Mouse (Mus musculus) heart, embryonic 16.5 days (tissue): ENCODE data around the gene Cfap73. TPM values are rescaled to one million over a fixed set of nuclear protein-coding genes. Genes with fewer than 3 reads are reported as not detected.

Experiments used
- polyA plus RNA-seq: library from polyadenylated mRNA; unstranded; fragments of >200 nt; fragmentation: Nextera tagmentation; extraction: Ambion mirVana; gene quantifications from 2 replicates; pipeline ENCODE4 v1.2.1, GENCODE M21; 2015

Cfap73 gene
- polyA plus RNA-seq, 1 experiment from 2014 or later = not detected

Other genes starting within 250 kb of the Cfap73 start
- not detected in 2 replicates for gene Lhx5, start 202.5 kb downstream of the Cfap73 start, polyA plus RNA-seq
- gene Sdsl, start 161.4 kb downstream of the Cfap73 start, polyA plus RNA-seq = 18.1 TPM in 2 replicates
- gene Sds, start 157.7 kb downstream of the Cfap73 start, polyA plus RNA-seq = 0.56 TPM in 1 of 2 replicates, not detected in the other
- 43.3 and 44.1 TPM in 2 replicates for gene Plbd2, start 130.6 kb downstream of the Cfap73 start, polyA plus RNA-seq
- 3.5 and 4.3 TPM in 2 replicates for gene Slc8b1, start 123.1 kb downstream of the Cfap73 start, polyA plus RNA-seq
- gene Tpcn1, start 45.6 kb downstream of the Cfap73 start, polyA plus RNA-seq = 14.5 TPM in 2 replicates
- 0.36 and 0.42 TPM in 2 replicates for gene Iqcd, start 45.2 kb downstream of the Cfap73 start, polyA plus RNA-seq
- gene Rita1, start 21.6 kb downstream of the Cfap73 start, polyA plus RNA-seq = 13.2 and 14.0 TPM in 2 replicates
- 30.2 and 35.0 TPM in 2 replicates for gene Ddx54, start 21.5 kb downstream of the Cfap73 start, polyA plus RNA-seq
- 0.70 and 0.74 TPM in 2 replicates for gene Rasal1, start 14.6 kb upstream of the Cfap73 start, polyA plus RNA-seq
- gene Dtx1, start 77.7 kb upstream of the Cfap73 start, polyA plus RNA-seq = 6.7 and 11.2 TPM in 2 replicates
- gene Oas2, start 115.6 kb upstream of the Cfap73 start, polyA plus RNA-seq = 0.22 and 0.46 TPM in 2 replicates
- 0.59 and 0.80 TPM in 2 replicates for gene Oas3, start 143.4 kb upstream of the Cfap73 start, polyA plus RNA-seq
- not detected in 2 replicates for gene Oas1e, start 161.3 kb upstream of the Cfap73 start, polyA plus RNA-seq
- 0.60 and 0.77 TPM in 2 replicates for gene Oas1c, start 178.3 kb upstream of the Cfap73 start, polyA plus RNA-seq
- 0.12 TPM in 1 of 2 replicates, not detected in the other for gene Oas1f, start 213.1 kb upstream of the Cfap73 start, polyA plus RNA-seq
- gene Oas1h, start 227.2 kb upstream of the Cfap73 start, polyA plus RNA-seq = not detected in 2 replicates